Mouse (Mus musculus) right cerebral cortex, adult 18-20 months (tissue): ENCODE data around the gene Hagh.

Experiments
- DNase-seq: peaks from one replicate; pipeline ENCODE4 v3.0.0; 2022; ENCODE audit warnings: mixed read lengths

The Hagh gene

GRCm38 (mm10) chr17:24887291-24888080 lies 47.5 kb downstream of the Hagh start:
- DNase-seq, result no peak

GRCm38 (mm10) chr17:24888862-24889261 lies 48.9 kb downstream of the Hagh start:
- no peak for DNase-seq

DNA sequence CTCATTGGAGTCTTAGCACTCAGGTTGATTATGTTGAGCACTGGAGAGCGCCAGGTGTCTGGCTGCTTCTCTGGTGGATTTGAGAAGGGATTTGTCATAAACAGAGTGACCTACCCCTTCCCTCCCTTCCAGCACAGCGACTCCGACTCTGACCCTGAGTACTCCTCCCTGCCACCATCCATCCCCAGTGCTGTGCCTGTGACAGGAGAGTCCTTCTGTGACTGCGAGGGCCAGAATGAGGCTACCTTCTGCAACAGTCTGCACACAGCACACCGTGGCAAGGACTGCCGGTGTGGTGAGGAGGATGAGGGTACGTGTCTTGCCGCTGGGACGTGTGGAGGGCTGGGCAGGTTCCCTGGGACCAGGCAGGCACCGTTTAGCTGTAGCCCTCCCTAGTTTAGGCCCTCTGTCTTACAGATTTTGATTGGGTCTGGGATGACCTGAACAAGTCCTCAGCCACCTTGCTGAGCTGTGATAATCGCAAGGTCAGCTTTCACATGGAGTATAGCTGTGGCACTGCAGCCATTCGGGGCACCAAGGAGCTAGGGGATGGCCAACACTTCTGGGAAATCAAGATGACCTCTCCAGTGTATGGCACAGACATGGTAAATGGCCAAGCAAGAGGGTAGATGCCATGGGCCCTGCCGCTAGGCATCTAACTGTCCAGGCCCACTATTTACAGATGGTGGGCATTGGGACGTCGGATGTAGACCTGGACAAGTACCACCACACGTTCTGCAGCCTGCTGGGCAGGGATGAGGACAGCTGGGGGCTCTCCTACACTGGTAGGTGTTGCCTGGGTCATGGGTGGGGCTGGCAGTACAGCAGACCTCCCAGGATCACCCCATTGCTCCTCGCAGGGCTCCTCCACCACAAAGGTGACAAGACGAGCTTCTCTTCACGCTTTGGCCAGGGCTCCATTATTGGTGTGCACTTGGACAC lies 50.5 kb downstream of the Hagh start:
- no peak for DNase-seq

DNA sequence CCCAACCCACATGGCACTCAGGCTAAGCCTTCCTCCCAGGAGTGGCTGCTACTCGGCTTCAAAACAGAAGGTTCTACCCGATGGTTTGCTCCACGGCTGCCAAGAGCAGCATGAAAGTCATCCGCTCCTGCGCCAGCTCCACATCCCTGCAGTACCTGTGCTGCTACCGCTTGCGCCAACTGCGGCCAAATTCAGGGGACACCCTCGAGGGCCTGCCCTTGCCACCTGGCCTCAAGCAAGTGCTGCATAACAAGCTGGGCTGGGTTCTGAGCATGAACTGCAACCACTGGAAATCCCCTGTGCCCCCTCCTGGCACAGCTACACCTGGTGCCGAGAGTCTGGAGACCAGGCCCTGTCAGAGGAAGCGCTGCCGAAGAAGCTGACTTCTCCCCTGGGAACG lies 51.4 kb downstream of the Hagh start:
- DNase-seq, result no peak

DNA sequence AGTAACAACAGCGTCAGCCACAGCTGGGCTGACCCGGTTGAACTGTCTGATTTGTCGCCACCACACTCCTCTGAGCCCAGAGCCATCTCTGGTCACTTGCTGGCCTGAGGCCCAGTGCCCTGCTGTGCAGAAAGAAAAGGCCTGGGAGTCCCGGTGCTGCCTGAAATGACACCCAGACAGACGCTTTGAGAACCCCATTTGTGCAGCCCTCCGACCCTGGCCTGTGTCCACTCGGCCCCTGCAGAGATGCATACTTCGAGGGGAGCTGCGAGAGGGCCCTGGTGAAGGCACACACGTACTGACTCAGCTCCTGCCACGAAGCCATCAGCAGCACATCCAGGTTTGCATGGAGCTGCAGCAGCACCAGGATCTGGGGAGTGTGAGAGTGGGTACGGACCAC lies 52.8 kb downstream of the Hagh start:
- DNase-seq, result no peak

DNA sequence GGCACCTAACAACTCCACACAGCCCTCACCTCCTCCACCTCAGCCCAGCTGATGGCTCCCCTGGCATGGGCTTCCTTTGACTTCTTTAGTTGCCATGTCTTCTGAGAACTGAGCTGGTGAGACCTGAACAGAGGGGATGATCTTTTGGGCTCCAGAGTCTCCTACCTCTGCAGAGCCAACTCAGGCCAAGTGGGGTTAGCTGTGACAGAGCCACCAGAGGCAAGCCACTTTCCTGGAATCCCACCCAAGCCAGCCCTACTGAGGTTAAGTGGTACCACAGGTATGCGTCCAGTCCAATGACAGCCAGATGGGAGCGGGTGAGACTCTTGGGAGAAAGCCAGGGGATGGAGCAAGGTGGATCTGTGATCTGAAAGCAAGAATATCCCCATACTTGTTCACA lies 53.3 kb downstream of the Hagh start:
- DNase-seq, result no peak

DNA sequence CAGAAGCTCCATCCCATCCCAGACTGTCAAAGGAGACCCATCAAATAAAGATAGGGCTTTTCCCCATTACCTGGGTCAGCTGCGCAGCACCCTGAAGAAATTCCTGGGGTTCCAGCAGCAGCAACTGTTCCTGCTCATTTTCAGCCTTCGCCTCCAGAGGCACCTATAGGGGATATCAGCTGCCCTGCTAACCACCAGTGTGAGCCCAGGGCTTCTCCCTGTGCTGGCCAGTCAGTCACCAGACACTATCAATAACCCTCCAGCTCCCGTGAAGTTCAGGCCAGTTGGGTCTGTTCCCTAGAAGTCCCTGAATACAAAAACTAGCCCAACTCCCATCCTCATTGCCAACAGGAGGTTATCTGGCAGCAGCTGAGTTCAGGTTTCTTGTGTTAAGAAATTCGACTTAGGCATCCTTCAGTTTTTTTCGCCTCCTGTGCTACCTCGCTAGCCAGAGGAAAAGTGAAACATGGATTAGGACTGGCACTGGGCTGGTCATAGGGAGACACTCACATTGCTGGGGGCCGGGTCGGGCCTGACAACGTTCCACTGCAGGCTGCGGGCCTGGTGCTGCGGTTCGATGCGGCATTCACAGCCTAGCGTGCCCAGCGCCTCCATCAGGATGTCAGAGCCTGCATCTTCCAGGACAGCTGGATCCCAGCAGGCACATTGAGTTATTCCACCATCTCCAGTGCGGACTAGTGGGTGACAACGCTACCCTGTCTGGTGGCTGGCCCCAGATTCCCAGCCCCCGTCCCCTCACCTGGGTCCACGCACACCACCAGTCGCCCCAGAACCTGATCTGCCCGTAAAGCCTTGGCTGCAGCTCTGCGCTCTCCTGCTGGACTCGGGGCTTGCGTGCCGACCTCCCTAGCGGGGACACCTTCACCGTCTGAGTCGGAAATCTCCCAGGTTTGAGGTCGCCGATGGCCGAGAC lies 54.4 kb downstream of the Hagh start:
- DNase-seq, result no peak

- peak; percentile 87 for DNase-seq
These were observed 55.1 kb downstream of the Hagh start, which contains the start of the genes Eme2 and Mrps34 for GRCm38 (mm10) chr17:24894995-24895547. Eme2 (minus strand) TSS chr17:24895087. Mrps34 (plus strand) TSS chr17:24895116.

DNA sequence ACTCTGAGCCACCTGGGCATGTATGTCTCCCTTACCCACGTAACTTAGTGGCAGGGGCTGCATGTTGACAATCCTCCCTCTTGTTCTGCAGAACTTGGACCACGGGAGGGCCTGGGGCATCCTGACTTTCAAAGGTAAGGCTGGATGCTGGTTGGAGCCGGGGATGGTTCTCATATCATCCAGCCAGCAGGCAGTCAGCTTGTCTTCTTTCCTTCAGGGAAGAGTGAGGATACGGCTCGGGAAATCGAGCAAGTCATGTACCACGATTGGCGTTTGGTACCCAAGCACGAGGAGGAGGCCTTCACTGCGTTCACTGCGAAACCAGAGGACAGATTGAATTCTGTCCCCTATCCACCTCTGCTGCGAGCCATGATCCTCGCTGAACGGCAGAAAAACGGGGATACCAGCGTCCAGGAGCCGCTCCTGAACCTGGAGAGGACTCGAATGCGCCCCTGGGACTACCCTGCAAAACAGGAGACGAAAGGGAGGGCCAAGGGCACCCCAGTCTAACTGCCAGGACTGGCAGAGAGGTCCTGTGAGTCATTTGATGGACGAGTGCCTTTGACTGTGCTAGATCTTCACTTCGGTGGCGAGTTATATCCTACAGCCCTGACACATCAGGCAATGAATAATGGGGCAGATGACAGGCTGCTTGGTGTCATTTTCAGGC lies 55.8 kb downstream of the Hagh start:
- no peak for DNase-seq

DNA sequence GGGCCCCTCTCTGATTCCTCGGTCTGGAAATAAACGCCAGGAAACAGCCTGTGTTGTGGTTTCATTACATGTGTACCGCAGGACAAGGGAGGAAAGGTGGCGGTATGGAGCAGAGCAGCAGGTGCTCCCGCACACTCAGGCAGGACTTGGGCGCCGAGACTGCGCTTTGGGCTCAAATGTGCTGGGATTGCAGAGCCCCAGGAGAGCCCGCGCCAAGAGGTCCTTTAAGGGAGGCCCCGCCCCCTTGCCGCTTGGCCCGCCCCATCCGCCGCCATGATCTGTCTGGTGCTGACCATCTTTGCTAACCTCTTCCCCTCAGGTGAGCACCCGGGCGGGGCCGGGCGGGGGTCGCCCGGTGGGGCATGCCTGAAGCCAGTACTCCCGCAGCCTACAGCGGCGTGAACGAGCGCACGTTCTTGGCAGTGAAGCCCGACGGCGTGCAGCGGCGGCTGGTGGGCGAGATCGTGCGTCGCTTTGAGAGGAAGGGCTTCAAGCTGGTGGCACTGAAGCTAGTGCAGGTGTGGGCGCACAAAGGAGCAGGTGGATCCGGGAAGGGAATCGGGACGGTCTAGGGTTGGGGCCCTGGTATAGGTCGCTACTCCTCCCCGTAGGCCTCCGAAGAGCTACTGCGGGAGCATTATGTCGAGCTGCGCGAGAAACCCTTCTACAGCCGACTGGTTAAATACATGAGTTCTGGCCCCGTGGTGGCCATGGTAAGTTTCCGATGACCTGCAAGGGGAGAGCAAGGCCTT lies 56.5 kb downstream of the Hagh start, which contains the start of gene Nme3:
Nme3 (plus strand) TSS at position 260 of the 752 bp plus-strand sequence.
- peak; percentile 75 for DNase-seq

DNA sequence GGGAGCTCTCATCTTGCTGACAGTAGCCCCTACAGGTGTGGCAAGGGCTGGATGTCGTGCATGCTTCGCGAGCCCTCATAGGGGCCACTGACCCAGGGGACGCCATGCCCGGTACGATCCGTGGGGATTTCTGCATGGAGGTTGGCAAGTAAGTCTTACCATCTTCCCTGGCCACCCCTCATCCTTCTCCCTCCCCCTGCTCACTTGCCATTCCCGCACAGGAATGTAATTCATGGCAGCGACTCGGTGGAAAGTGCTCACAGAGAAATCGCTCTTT lies 57.0 kb downstream of the Hagh start:
- DNase-seq, result no peak

GRCm38 (mm10) chr17:24897600-24897999 lies 57.7 kb downstream of the Hagh start:
- no peak for DNase-seq

DNA sequence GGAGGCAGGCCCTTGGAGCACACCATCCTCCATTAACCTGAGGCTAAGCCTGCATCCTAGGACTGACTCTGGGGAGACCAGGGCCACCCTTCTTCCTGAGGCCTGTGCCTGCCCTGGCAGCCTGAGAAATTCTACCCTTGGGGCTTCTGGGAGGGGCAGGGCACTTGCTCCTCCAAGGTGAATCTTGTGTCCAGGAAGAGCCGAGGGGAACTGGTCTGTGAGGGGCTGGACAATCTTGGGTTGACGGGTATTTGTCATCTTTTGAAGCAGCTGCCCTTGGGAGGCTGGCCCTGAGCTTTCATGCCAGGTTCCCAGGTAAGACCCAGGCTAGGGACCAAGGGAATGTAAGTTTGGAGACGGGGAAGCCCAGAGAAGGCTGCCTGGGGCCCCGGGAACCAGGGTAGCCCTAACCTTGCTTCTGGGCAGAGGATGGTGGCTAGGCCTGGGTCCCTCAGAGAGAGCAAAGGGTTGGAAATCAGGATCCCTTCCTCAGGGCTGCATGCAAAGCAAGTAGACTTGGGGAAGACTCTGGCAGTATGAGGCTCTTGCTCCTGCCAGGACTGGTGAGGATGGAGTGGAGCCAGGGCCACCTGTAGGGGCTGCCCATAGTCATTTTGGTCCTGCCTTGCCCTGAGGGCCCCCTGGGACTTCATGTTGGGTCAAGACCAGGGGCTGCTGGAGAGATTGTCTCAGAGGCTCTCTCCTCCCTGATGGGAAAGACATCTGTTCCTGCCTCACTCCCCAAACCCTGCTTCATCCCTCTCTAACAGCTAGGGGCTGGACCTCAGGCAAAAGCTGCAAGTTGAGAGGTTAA lies 58.3 kb downstream of the Hagh start:
- no peak for DNase-seq

GRCm38 (mm10) chr17:24899153-24899552 lies 59.2 kb downstream of the Hagh start:
- no peak for DNase-seq

GRCm38 (mm10) chr17:24900014-24900413 lies 60.1 kb downstream of the Hagh start:
- no peak for DNase-seq

- no peak for DNase-seq
These were observed 62.2 kb downstream of the Hagh start for GRCm38 (mm10) chr17:24902124-24902523.

DNA sequence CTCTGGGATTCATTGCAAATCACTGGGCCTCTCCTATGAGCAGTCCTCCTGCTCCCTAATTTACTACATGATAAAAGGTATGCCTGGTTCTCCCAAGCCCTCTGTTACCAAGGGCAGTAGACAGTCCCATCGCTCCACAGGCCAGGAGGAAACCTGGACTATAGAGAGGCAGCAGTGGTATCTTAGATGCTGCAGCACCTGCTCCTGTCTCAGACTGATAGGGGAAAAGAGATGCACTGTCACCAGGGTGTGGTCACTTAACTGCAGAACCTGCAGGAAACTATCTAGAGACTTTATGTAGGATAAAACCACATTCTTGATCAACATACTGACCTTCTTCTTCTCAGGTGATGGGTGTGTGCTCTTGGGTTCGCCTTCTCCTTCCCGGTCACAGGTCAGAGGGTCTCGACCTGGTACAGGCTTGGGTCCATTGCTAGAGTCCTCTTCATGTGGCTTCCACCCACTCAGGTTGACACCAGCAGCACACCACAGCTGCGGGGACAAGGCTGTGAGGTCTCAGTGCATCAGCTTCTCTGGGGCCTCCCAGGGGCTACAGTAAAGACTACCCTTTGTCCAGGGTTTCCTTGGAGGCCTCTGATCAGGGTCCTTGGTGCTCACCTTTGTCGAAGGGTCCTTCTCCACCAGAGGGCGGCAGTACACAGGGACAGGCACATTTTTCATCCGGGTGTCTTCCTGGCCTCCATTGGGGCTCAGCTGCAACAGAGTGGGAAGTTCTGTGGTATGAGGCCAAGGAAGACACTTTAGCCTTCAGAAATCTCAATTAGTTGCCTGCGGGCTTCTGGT lies 62.9 kb downstream of the Hagh start:
- no peak for DNase-seq

GRCm38 (mm10) chr17:24903767-24904166 lies 63.8 kb downstream of the Hagh start:
- DNase-seq, result no peak

- no peak for DNase-seq
These were observed 67.6 kb downstream of the Hagh start for GRCm38 (mm10) chr17:24907591-24907990.
